Mouse (Mus musculus) kidney, postnatal 10 days (tissue): ENCODE measurements around the gene Ip6k1.

ENCODE experiments used
- DNase-seq: peaks from one replicate; pipeline ENCODE4 v3.0.0; 2021; ENCODE audit warnings: mixed read lengths

The Ip6k1 gene

GRCm38 (mm10) chr9:108001922-108002770 lies at the start of gene Ip6k1:
TSS of gene Ip6k1 (plus strand) at chr9:108002501.
- peak; percentile 100 for DNase-seq

- no peak for DNase-seq
Measured at GRCm38 (mm10) chr9:107955613-107956289, 46.5 kb upstream of the Ip6k1 start.

GRCm38 (mm10) chr9:107957141-107957540 lies 45.2 kb upstream of the Ip6k1 start:
- DNase-seq: no peak

GRCm38 (mm10) chr9:107959896-107960295 lies 42.4 kb upstream of the Ip6k1 start:
- no peak for DNase-seq

- no peak for DNase-seq
Measured at GRCm38 (mm10) chr9:107960928-107961327, 41.4 kb upstream of the Ip6k1 start.

GRCm38 (mm10) chr9:107961351-107961762 lies 40.9 kb upstream of the Ip6k1 start:
- no peak for DNase-seq

GRCm38 (mm10) chr9:107961881-107962280 lies 40.4 kb upstream of the Ip6k1 start:
- DNase-seq: peak; percentile 58

- no peak for DNase-seq
Measured at GRCm38 (mm10) chr9:107962916-107963315, 39.4 kb upstream of the Ip6k1 start.

GRCm38 (mm10) chr9:107963700-107964099 lies 38.6 kb upstream of the Ip6k1 start:
- DNase-seq: peak; percentile 96

GRCm38 (mm10) chr9:107964681-107965080 lies 37.6 kb upstream of the Ip6k1 start:
- no peak for DNase-seq

- no peak for DNase-seq
Measured at GRCm38 (mm10) chr9:107966676-107967075, 35.6 kb upstream of the Ip6k1 start.

- no peak for DNase-seq
Measured at GRCm38 (mm10) chr9:107967437-107967836, 34.9 kb upstream of the Ip6k1 start.

GRCm38 (mm10) chr9:107968531-107968930 lies 33.8 kb upstream of the Ip6k1 start:
- DNase-seq: no peak

GRCm38 (mm10) chr9:107970311-107970710 lies 32.0 kb upstream of the Ip6k1 start:
- no peak for DNase-seq

- no peak for DNase-seq
Measured at GRCm38 (mm10) chr9:107971690-107972541, 30.4 kb upstream of the Ip6k1 start.

- no peak for DNase-seq
Measured at GRCm38 (mm10) chr9:107974491-107975171, 27.7 kb upstream of the Ip6k1 start.

GRCm38 (mm10) chr9:107975399-107976386 lies 26.6 kb upstream of the Ip6k1 start, which contains the start of gene Uba7:
TSS of gene Uba7 (plus strand) at chr9:107975505.
- DNase-seq: peak; percentile 40

- no peak for DNase-seq
Measured at GRCm38 (mm10) chr9:107978815-107979214, 23.5 kb upstream of the Ip6k1 start.

GRCm38 (mm10) chr9:107981684-107982605 lies 20.4 kb upstream of the Ip6k1 start:
- DNase-seq: peak; percentile 78
